Mouse (Mus musculus): ENCODE results near the gene Zfp526. TPM values are rescaled to one million over a fixed set of nuclear protein-coding genes. Genes with fewer than 3 reads are reported as not detected.
A peak's percentile ranks its signal among the peaks of the same experiment; 100 is the strongest.

The Zfp526 gene
- polyA plus RNA-seq, 1 experiment from 2014 or later, result 2.8 TPM

DNA sequence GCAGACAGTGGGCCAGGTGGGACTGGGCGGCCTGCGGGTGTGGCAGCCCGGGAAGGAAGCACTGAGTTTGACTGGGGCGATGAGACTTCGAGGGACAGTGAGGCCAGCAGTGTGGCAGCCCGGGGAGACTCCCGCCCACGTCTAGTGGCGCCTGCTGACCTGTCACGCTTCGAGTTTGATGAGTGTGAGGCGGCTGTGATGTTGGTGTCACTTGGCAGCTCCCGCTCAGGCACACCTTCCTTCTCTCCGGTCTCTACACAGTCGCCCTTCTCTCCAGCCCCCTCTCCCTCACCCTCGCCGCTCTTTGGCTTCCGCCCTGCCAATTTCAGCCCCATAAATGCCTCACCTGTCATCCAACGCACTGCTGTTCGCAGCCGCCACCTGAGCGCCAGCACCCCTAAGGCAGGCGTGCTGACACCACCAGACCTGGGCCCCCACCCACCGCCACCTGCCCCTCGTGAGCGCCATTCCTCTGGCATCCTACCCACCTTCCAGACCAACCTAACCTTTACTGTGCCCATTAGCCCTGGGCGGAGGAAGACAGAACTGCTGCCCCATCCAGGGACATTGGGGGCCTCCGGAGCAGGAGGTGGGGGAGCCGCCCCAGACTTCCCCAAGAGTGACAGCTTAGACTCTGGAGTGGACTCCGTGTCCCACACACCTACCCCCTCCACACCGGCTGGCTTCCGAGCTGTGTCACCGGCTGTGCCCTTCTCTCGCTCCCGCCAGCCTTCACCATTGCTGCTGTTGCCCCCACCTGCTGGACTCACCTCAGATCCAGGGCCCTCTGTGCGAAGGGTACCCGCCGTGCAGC is 51.4 kb downstream of the Zfp526 start:
- ATAC-seq, result no peak
- H3K27me3 ChIP-seq (replicated peaks), result no peaks in the 10 kb centered on the region
- peak overlapping the region; percentile 53 for H3K9ac ChIP-seq
- peak overlapping the region; percentile 29; the same call in 1 of the 2 replicates for H3K4me3 ChIP-seq
- peaks cover 32% of the 10 kb centered on the region for H3K36me3 ChIP-seq
- H3K4me1 ChIP-seq, result peaks cover 91% of the 10 kb centered on the region
- H3K4me2 ChIP-seq, result peak overlapping the region; percentile 66
- WGBS (ENCODE audit: insufficient replicate concordance), result 87% methylated on average over 38 of the region's 38 CpGs
- peak overlapping the region; percentile 95 for H3K27ac ChIP-seq
- no peaks in the 10 kb centered on the region for H3K9me3 ChIP-seq (replicated peaks)

DNA sequence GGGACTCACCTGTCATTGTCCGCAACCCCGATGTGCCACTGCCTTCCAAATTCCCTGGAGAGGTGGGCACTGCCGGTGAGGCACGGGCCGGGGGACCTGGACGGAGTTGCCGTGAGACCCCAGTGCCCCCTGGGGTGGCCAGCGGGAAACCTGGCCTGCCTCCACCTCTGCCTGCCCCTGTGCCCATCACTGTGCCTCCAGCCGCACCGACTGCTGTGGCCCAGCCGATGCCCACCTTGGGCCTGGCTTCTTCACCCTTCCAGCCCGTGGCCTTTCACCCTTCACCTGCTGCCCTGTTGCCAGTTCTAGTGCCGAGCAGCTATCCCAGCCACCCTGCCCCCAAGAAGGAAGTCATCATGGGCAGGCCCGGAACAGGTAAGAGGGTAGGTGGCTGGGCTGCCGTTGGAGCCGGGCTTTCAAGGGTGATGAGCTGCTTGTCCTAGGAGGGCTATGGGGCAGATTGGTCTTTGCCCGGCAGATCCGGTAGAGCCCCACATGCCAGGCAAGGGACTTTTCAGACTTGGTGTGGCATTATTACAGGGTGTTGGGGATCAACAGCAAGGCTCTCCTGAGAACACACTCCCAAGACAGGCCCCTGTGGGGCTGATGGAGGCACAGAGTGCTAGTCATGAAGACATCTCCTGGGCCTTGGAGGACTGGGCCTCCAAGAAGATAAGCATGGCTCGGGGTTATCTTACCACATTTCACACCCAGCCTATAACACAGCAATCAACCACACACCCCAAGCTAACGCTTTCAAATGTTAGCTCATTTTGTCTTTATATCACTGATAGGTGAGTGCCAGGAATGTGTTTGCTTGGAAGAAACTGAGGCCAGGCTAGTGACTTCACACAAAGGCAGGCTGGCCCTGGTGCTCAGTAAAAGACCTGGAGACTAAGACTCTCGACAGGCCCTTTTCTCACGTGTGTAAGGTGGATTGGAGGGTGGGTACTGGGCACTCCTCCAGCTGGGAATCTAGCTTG is 52.3 kb downstream of the Zfp526 start:
- Histone ChIP-seq H3K4me1 (peaks cover 98% of the 10 kb centered on the region), H3K36me3 (peaks cover 32% of the 10 kb centered on the region), H3K27ac (peak overlapping the region; percentile 95), H3K4me2 (peak overlapping the region; percentile 66), H3K9ac (peak overlapping the region; percentile 53), H3K9me3 (replicated peaks) (no peaks in the 10 kb centered on the region), H3K27me3 (replicated peaks) (no peaks in the 10 kb centered on the region), H3K4me3 (peak overlapping the region; percentile 29)
- 72% methylated on average over 22 of the region's 22 CpGs for WGBS (ENCODE audit: insufficient replicate concordance)
- ATAC-seq, result peak; percentile 83

DNA sequence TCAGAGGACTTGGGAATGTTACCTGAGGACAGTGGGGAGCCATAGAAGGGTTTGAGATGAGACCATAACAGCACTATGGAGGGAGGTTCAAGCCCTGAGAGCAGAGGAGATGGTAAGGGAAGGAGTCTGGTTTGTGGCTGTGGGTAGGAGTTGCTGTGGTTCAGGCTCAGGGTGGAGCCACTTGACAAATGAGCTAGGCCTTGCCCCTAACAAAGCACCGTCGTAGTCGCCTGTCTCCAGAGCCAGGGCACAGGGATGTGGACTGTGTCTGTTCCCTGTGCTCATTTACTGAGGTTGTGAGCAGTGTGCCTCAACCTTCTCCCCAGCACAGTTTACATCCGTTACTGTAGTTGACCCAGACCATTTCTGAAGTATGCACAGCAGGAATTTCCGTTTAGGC is 53.3 kb downstream of the Zfp526 start:
- Histone ChIP-seq H3K9me3 (replicated peaks) (no peaks in the 10 kb centered on the region), H3K4me2 (peak overlapping the region; percentile 66), H3K4me3 (0 out of 2 replicates have a peak overlapping the region, but pooled peaks have one; percentile 3), H3K36me3 (peaks cover 32% of the 10 kb centered on the region), H3K9ac (peak overlapping the region; percentile 53), H3K4me1 (peaks cover 95% of the 10 kb centered on the region), H3K27ac (peak overlapping the region; percentile 95), H3K27me3 (replicated peaks) (no peaks in the 10 kb centered on the region)
- ATAC-seq, result 0 out of 2 replicates have a peak, but pooled peaks have one; percentile 5
- 31% methylated on average over 5 of the region's 5 CpGs for WGBS (ENCODE audit: insufficient replicate concordance)

DNA sequence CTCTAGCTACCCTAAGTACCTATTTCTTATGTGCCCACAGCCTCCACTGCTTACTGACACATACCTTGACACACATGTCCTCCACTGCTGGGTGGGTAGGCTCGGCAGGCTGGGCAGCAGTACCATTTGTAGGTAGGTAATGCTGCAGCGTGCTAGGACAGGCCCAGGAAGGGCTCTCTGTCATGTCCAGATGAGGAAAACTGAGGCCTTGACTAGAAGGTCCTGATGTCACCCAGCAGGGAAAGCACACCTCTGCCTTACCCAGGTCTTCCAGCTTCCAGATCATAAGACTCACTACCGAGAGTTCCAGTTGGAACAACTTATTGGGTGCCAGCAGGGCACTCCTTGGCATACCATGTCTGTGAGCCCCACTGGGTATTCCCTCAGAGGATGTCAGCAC is 53.8 kb downstream of the Zfp526 start:
- Histone ChIP-seq H3K9me3 (replicated peaks) (no peaks in the 10 kb centered on the region), H3K4me3 (0 out of 2 replicates have a peak overlapping the region, but pooled peaks have one; percentile 3), H3K4me1 (peaks cover 95% of the 10 kb centered on the region), H3K27ac (peak overlapping the region; percentile 95), H3K9ac (peak overlapping the region; percentile 53), H3K27me3 (replicated peaks) (no peaks in the 10 kb centered on the region), H3K4me2 (peak overlapping the region; percentile 66), H3K36me3 (peaks cover 32% of the 10 kb centered on the region)
- no peak for ATAC-seq
- WGBS (ENCODE audit: insufficient replicate concordance), result 77% methylated on average over 3 of the region's 3 CpGs

DNA sequence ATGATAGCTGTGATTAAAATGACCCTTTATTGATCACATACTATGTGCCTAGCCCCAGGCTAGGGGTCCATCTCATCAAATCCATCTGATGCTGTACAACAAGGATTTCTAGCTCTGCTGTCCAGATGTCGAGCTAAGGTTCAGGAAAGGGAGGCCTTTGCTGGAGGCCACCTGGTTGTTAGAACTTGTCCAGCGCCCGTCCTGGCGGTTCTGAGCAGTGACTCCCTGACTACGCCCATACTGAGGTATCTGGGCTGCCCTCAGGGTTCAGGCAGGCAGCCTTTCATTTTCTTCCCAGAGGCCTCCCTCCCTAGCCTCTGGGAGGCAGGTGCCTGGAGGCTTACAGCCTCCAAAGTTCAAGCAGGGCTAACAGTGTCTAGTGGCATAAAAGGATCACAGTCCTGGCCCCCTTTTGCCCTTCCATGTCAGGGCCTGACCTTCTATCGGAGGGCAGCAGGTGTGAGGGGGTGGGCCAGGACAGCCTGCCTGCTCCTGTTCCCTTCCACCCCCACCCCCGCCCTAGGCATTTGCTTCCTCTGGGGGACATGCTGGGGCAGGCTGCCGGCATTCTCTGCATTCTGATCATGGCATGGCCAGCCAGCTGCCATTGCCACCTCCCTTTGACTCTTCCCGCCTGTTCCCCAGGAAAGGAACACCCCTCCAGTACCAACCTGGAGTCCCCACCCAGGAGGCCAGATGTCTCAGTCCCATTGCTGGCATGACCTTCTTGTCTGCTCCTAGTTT is 54.5 kb downstream of the Zfp526 start:
- H3K4me1 ChIP-seq, result peaks cover 95% of the 10 kb centered on the region
- peak overlapping the region; percentile 44 for H3K9ac ChIP-seq
- H3K4me3 ChIP-seq, result no peak overlapping the region
- ATAC-seq, result no peak
- H3K27me3 ChIP-seq (replicated peaks), result no peaks in the 10 kb centered on the region
- peak overlapping the region; percentile 7; the same call in 1 of the 2 replicates for H3K4me2 ChIP-seq
- WGBS (ENCODE audit: insufficient replicate concordance), result 68% methylated on average over 9 of the region's 9 CpGs
- peak overlapping the region; percentile 97 for H3K27ac ChIP-seq
- peaks cover 30% of the 10 kb centered on the region for H3K36me3 ChIP-seq
- no peaks in the 10 kb centered on the region for H3K9me3 ChIP-seq (replicated peaks)

Small RNAs within 50 kb of the gene (microRNA-seq; reads per million reads assigned to microRNA genes)
- gene Mir7048, result not detected

Other genes starting within 250 kb of the Zfp526 start
- gene Rabac1, start 248.7 kb upstream of the Zfp526 start, polyA plus RNA-seq (2016; fragmentation: Nextera tagmentation; extraction: Ambion mirVana), result 63.4 and 67.4 TPM in 2 replicates
- 0.45 and 0.50 TPM in 2 replicates for gene Atp1a3, start 215.5 kb upstream of the Zfp526 start, polyA plus RNA-seq (2016; fragmentation: Nextera tagmentation; extraction: Ambion mirVana)
- 2.5 and 3.0 TPM in 2 replicates for gene Grik5, start 149.1 kb upstream of the Zfp526 start, polyA plus RNA-seq (2016; fragmentation: Nextera tagmentation; extraction: Ambion mirVana)
- gene Zfp574, start 148.9 kb upstream of the Zfp526 start, polyA plus RNA-seq (2016; fragmentation: Nextera tagmentation; extraction: Ambion mirVana), result 14.4 and 15.7 TPM in 2 replicates
- 1.9 TPM in 2 replicates for gene Pou2f2, start 41.7 kb upstream of the Zfp526 start, polyA plus RNA-seq (2016; fragmentation: Nextera tagmentation; extraction: Ambion mirVana)
- 31.4 and 33.4 TPM in 2 replicates for gene Dedd2, start 810 bp upstream of the Zfp526 start, polyA plus RNA-seq (2016; fragmentation: Nextera tagmentation; extraction: Ambion mirVana)
- gene Gsk3a, start 16.4 kb downstream of the Zfp526 start, polyA plus RNA-seq (2016; fragmentation: Nextera tagmentation; extraction: Ambion mirVana), result 13.0 and 14.4 TPM in 2 replicates
- 6.5 and 7.5 TPM in 2 replicates for gene Erf, start 29.3 kb downstream of the Zfp526 start, polyA plus RNA-seq (2016; fragmentation: Nextera tagmentation; extraction: Ambion mirVana)
- gene Cic, start 46.3 kb downstream of the Zfp526 start, polyA plus RNA-seq (2016; fragmentation: Nextera tagmentation; extraction: Ambion mirVana), result 17.0 TPM in 2 replicates
- gene Pafah1b3, start 76.6 kb downstream of the Zfp526 start, polyA plus RNA-seq (2016; fragmentation: Nextera tagmentation; extraction: Ambion mirVana), result 44.1 and 51.0 TPM in 2 replicates
- gene Prr19, start 80.0 kb downstream of the Zfp526 start, polyA plus RNA-seq (2016; fragmentation: Nextera tagmentation; extraction: Ambion mirVana), result 0.10 and 0.14 TPM in 2 replicates
- 0.14 TPM in 2 replicates for gene Tmem145, start 84.7 kb downstream of the Zfp526 start, polyA plus RNA-seq (2016; fragmentation: Nextera tagmentation; extraction: Ambion mirVana)
- gene Megf8, start 95.7 kb downstream of the Zfp526 start, polyA plus RNA-seq (2016; fragmentation: Nextera tagmentation; extraction: Ambion mirVana), result 2.6 TPM in 2 replicates
- not detected in 2 replicates for gene Cnfn, start 148.3 kb downstream of the Zfp526 start, polyA plus RNA-seq (2016; fragmentation: Nextera tagmentation; extraction: Ambion mirVana)
- 2.9 and 3.3 TPM in 2 replicates for gene Lipe, start 177.3 kb downstream of the Zfp526 start, polyA plus RNA-seq (2016; fragmentation: Nextera tagmentation; extraction: Ambion mirVana)
- gene Cxcl17, start 191.5 kb downstream of the Zfp526 start, polyA plus RNA-seq (2016; fragmentation: Nextera tagmentation; extraction: Ambion mirVana), result 0.30 TPM in 1 of 2 replicates, not detected in the other

Data from liver, embryonic 12.5 days (tissue).